Mouse (Mus musculus) layer of hippocampus, postnatal 14 days (tissue): ENCODE measurements around the gene Hey2. TPM values are rescaled to one million over a fixed set of nuclear protein-coding genes. Genes with fewer than 3 reads are reported as not detected.

Source experiments
- DNase-seq, 2 experiments: peaks; one replicate each; pipeline ENCODE4 v3.0.0; 2021 to 2022; ENCODE audit warnings: low spot score in 2 of 2, mixed read lengths in 1 of 2
- total RNA-seq, 2 experiments: library from RNA; stranded (reverse); gene quantifications; 2 replicates each; pipeline ENCODE4 v1.2.3; 2021

The Hey2 gene
- total RNA-seq, 2 experiments from 2014 or later = 5.5 to 6.9 TPM

- DNase-seq = no peak
These were observed 45.9 kb downstream of the Hey2 start for GRCm38 (mm10) chr10:30796469-30797261.

DNA sequence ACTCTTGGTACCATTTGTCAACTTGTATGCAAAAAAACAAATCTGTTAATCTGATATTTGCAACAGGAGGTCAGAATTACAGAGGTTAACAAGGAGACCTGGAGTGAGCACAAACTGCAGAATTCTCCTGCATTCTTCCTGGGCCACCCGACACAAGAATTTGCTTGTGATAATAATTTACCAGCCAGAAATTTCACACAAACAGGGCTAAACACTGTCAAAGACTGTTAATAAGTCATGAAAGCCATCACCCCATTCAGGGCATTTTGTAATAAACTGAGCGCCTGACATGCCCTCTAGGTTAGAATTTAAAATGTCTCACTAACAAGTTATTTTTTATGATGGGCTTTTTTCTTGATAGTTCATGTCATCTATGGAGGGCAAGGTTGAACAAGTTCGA lies 51.6 kb downstream of the Hey2 start:
- DNase-seq = no peak

GRCm38 (mm10) chr10:30789521-30789920 lies 53.1 kb downstream of the Hey2 start:
- no peak for DNase-seq

DNA sequence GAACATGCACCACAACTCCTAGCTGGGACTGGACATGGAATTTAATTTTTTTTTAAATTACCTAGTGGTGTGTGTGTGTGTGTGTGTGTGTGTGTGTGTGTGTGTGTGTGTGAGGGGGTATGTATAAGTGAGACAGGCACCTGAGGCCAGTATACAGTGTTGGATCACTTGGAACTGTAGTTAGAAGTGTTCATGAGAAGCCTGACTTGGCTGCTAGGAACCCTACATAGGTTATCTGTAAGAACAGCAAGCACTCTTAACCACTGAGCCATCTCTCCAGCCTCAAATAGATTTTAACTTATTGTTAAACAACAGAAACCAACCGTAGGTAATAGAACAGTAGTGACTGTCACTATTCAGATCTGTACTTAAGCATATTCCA lies 54.3 kb downstream of the Hey2 start:
- DNase-seq = no peak

- no peak for DNase-seq
These were observed 54.8 kb downstream of the Hey2 start for GRCm38 (mm10) chr10:30787684-30788339.

DNA sequence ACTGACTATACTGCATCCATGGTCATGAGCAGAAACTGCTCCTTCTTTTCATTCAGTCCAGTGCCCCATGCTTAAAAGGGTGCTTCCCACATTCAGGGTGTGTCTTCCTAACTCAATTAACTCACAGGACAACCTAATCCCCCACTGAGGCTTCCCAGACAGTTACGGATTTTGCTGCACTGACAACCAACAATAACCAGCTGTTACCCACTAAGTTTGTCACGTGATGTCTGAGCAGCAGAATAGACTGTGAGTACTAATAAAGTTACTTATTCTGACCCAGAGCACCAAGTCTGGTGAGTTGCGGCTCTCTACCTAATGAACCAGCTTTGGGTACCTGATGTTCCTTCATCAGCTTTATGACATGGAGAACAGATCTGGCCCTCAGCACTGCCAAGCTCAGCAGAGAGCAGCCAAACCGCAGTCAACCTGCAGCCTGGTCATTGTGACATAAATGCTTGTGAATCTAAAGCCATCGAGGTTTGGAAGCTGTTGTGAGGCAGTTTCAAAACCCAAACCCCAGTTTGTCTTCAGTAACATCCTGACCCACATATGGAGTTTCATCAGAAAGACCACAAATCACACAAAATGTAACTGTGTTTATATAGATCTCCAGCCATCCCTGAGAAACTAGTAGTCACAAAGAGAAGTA lies 56.4 kb downstream of the Hey2 start:
- no peak for DNase-seq

Other genes starting within 250 kb of the Hey2 start
- 1 to 10 TPM; 6.2 to 7.5 TPM for gene Trmt11, start 242.1 kb downstream of the Hey2 start, total RNA-seq
- 10 to 100 TPM; 37.9 to 38.2 TPM for gene Hint3, start 213.2 kb downstream of the Hey2 start, total RNA-seq
- 100 to 1,000 TPM in 1 of 2 experiments, 10 to 100 TPM in 1; 92.7 to 102 TPM for gene Ncoa7, start 39.5 kb downstream of the Hey2 start, total RNA-seq